Mouse (Mus musculus) v-Abl transformed pro-B cells (cell line): ENCODE results near the gene Nus1.

ENCODE experiments used
- in situ Hi-C, 2 experiments: fragments of 400-800 bp; cut with MboI; formaldehyde crosslinking; loops; one replicate each; pipeline ENCODE4 v1.15.1; 2025; ENCODE audit not compliant: unreplicated experiment in 2 of 2

Gene Nus1

DNA sequence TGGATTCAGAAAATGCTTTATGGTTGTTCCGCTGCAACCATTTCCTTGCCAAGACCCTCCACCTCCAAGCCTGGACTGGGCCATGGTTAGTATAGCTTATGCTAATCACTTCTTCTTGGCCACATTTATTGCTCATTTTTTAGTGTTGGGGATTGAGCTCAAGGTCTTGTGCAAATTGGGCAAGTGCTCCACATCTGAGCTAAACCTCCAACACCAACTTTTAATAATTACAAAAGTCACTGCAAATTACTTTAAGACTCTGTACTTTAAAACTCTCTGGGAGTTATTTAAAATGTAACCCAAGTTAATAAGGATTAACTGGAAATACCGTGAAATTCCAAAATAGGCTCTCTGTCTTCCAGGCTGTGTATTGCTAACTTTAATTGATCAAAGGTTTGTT, 9.8 kb upstream of the Nus1 start:
- in situ Hi-C loops: loop anchor here (25.0 kb wide), 2 partner anchors 930 to 1205 kb away; partner anchors contain the start of gene Pln (in 1 of the 2)

DNA sequence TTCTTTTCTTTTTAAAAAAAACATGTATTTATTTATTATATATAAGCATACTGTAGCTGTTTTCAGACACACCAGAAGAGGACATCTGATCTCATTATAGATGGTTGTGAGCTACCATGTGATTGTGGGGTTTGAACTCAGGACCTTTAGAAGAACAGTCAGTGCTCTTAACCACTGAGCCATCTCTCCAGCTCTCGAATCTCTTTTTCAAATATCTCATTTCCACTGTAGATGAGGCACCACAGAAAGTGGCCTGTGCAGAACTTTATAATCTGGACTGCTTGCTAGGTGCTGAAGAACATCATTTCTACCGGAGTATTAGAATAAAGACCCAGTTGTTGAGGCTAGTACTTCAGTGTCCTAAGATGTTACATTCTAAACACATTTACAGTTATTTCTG, 2.3 kb upstream of the Nus1 start:
- in situ Hi-C loops: loop anchor here (25.0 kb wide), 2 partner anchors 922 to 1197 kb away; partner anchors contain the start of gene Pln (in 1 of the 2)

DNA sequence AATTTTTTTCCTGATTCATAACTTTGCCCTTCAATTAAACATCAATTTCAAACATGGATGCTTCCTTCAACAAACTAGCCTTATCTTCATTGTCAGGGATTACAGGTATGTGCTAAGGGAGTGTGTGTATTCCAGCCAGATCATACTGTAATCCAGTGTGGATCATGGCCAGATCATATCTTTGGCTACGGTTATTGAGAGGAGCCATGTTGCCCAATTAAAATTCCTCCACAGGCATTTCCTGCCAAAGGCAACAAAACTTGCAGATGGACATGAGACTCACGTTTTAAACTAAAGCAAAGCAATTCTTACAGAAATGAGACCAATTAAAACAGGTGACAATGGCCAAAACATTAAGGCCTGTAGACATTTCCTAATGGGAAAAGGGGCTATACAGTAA, 889 bp upstream of the Nus1 start:
- in situ Hi-C loops: loop anchor here (25.0 kb wide), 2 partner anchors 921 to 1196 kb away; partner anchors contain the start of gene Pln (in 1 of the 2)

DNA sequence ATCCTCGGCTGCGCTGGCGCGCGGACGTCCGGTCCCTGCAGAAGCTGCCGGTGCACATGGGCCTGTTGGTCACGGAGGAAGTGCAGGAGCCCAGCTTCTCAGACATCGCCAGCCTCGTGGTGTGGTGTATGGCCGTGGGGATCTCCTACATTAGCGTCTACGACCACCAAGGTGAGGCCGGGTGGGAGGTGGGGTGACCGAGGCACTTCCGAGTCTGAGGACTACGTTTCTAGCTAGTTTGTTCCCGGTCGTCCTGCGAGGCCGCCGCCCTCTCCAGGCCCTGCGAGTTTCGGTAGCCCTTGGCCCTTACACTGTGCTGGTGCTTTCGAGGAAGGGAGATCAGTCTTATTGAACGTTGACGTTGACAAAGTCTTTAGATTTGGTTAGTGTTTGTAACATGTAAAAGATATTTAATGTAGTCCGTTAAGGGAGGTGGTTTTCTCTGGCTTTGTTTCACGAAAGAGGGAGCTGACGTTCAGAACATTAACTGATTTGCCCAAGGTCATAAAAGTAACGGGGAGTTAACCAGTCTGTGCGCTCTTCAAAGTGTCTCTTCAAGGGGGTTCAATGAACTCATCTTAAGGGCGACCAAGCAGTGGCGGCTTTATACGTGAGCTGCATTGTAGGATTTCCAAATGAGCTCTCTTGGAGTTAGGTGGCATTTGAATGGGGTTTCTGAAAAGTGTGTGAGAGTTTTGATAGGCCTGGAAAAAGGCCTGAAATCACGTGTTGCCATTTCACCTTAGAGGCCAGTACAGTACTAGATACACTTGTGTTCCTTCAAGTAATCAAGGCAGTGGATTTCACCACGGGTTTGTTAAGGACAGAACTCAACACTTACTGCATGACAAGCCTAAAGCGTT, 882 bp downstream of the Nus1 start:
- in situ Hi-C loops: loop anchor here (25.0 kb wide), 2 partner anchors 919 to 1194 kb away; partner anchors contain the start of gene Pln (in 1 of the 2)

DNA sequence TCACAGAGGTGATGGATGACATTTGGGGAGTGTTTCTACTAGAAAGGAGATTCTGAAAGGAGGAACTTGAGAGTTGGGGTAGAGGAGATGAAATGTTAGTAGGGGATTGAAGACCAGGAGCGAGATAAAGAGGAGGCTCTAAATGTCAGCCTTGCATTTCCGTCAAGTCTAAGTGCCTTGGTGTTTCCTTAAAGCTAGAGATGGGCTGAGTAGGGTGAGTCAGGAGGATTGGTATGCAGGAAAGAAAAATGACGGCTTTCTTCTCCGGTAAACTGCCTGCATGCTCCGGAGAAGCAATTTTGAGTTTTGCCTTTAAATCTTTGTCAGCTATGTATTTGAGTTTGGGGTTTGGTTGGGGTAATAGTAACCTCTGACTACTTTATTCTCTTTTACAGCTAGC, 1.6 kb downstream of the Nus1 start:
- in situ Hi-C loops: loop anchor here (25.0 kb wide), 2 partner anchors 918 to 1193 kb away; partner anchors contain the start of gene Pln (in 1 of the 2)

DNA sequence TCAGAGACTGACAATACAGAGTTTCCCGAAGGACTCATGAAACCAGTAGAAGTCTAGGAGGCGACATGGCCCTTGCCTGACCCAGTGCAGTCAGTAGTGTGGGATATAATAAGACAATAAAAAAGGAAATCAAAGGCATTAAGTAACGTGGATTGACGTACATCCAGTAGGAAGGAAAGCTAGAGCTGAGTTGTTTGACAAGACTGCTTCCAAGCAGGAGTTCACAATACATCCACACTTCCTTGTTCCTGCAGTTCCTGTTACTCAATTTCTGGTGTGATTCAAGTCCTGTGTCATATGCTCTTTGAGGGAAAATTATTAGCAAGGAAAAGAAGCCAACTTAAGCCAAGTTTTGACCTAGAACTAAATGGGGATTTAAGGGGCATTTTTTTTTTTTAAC, 2.1 kb downstream of the Nus1 start:
- in situ Hi-C loops: loop anchor here (25.0 kb wide), 2 partner anchors 918 to 1193 kb away; partner anchors contain the start of gene Pln (in 1 of the 2)

DNA sequence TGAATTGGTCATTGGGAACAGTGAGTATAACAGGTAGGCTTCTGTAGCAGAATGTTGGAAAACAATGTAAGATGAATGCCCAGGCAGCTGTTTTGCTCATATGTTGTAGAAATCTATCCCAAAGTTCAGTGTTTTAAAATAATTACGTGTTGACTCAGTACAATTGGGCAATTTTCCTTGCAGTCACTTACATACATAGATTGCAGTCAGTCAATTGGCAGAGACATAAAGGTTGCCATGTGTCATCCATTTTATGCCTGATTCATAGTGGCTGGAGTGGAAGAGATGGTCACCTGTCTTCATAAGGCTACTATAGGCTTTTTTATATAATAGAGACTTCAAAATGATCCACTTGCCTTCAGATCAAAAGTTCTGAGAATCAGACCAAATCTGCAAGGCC, 3.2 kb downstream of the Nus1 start:
- in situ Hi-C loops: loop anchor here (25.0 kb wide), 2 partner anchors 917 to 1192 kb away; partner anchors contain the start of gene Pln (in 1 of the 2)

DNA sequence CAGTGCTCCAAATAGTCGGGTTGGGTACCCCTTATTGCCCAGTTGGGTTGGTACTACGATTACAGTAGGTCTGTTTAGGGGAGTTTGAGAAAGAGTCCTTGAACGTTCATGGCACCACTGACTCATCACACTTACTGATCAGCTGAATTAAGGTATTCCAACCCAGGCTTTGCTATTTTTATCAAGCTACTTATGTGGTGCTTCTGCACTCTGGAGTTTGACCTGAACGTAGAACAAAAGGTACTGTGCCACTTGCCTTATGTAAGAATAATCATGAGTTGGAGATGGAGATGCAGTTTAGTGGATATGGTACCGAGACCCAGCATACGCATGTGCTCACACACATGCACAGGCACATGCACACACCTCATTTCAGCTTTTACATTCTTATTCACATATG, 4.4 kb downstream of the Nus1 start:
- in situ Hi-C loops: loop anchor here (25.0 kb wide), 2 partner anchors 916 to 1191 kb away; partner anchors contain the start of gene Pln (in 1 of the 2)

DNA sequence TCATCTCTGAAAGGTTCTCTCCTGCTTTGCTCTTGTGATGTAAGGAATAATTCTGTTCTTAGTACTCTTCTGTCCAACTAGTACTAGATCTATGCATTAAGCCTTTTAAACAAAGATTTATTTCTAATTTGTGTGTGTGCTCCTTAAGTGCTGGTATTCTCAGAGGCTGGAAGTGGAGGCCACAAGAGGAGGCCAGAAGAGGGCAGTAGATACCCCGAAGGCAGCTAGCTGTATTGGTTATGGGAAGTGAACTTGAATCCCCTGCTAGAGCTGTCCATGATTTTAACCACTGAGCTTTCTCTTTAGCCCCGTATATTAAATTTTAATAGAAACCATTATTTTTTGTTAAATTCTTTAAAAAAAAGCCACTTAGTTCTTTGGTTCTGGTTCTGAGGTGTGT, 5.8 kb downstream of the Nus1 start:
- in situ Hi-C loops: loop anchor here (25.0 kb wide), 2 partner anchors 914 to 1189 kb away; partner anchors contain the start of gene Pln (in 1 of the 2)

DNA sequence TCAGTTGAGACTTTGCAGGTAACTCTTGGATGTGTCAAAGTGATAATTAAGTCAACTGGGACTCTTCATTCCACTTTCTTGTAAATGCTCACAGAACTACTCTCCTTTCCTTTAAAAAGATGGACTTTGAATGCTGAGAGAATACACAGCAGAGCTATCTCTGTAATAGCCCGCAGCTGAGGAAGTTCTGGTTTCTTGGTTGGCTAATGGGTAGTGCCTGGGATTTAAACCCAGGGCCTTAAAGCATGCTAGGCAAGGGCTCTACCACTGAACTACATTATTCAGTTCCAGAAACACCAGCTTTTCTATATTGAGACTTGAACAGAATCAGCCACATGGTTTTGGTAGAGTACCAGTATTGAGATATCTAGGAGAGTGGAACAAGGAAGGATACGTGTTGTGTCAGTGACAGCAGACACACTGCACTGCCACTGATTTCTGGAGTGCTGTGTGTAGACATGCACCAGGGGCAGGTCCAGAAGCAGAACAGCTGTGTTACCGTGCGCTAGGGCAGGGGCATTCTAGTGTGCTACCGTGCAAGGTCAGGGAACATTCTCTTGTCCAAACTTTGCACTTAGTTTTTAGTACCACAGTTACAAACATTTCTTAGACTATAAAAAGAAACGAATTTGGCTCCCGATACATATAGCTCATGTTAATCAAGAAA, 9.1 kb downstream of the Nus1 start:
- in situ Hi-C loops: no loop called here

DNA sequence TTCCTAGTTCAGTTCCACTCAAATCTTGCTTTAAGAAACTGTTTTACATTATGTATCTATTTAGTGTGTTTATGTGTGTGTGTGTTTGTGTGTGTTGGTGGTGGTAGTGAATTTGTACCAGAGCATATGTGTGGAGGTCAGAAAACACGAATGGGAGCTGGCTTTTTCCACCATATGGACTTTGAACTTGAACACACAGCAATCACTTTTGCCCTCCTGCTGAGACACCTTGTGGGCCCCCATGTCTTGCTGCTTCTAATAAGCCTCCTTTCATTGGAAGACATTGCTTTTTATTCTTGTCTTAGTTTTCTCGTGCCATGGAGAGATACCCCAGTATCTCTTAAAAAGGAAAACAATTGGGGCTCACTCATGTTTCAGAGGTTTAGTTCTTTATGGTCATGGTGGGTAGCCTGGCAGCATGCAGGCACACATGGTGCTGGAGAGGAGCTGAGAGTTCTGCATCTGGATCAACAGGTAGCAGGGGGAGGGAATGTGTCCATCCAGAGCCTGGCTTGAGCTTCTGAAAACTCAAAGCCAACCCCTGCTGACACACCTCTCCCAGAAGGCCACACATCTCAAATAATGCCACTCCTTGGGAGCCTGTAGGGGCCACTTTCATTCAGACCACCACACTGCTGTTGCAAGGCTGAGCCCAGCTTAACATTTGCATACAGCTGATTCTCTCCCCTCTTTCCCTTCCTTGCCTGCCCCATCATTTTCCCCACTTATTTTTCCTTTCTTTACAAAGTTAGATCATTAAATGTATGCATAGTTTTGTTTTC, 10.5 kb downstream of the Nus1 start:
- in situ Hi-C loops: no loop called here

DNA sequence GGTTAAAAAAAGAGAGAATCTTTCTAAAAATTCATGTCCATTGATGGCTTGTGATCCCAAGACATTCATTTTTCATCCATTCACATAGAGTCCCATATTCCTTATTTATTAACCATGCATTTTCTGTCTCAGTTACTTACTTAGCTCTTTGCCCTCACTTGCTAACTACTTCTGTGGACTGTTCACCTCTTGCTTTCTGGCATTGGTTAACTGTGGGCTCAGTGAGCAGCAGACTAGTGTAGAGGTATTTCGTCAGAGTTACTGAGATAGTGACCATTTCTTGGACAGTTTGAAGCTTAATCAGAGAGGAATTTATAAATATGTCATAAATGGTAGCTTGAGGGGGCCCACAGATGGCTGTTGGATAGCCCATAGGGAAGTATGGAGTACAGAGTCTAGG, 13.6 kb downstream of the Nus1 start:
- in situ Hi-C loops: no loop called here

DNA sequence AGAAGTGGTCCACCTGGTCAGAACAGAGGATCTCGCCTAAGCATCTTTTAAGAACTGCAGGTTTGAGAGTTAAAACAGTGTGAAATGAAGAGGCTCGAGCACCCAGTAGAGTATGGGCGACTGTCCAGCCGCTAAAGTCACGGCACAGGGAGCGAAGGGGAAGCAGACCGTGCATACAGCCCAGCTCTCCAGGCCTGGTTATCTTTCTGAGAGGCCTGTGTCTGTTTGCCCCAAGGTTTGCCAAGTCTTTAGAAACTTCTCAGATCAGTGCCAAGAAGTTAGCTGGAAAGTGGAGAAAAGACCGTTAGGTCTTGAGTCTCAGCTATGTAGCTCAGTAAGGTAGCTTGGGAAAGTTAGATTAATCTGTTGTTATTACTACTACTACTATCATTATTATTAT, 17.5 kb downstream of the Nus1 start:
- in situ Hi-C loops: no loop called here

DNA sequence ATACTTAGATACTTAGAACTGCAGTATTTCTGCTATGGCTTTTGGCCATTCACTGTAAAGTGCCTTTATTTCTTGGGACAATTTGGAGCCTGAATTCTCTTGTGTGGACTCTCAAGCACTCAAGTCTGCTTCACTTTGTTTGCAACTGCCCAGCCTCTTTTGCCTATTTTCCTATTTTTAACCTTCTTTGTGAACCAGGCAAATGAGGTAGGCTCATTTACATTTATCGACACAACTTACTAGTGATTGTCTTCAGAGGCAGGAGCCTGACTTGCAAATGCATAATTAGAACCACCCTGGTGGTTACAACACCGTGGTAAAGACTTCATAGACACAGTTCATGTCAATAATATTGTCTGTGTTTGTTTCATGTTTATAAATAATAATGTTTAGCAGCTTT, 43.3 kb downstream of the Nus1 start:
- in situ Hi-C loops: no loop called here

DNA sequence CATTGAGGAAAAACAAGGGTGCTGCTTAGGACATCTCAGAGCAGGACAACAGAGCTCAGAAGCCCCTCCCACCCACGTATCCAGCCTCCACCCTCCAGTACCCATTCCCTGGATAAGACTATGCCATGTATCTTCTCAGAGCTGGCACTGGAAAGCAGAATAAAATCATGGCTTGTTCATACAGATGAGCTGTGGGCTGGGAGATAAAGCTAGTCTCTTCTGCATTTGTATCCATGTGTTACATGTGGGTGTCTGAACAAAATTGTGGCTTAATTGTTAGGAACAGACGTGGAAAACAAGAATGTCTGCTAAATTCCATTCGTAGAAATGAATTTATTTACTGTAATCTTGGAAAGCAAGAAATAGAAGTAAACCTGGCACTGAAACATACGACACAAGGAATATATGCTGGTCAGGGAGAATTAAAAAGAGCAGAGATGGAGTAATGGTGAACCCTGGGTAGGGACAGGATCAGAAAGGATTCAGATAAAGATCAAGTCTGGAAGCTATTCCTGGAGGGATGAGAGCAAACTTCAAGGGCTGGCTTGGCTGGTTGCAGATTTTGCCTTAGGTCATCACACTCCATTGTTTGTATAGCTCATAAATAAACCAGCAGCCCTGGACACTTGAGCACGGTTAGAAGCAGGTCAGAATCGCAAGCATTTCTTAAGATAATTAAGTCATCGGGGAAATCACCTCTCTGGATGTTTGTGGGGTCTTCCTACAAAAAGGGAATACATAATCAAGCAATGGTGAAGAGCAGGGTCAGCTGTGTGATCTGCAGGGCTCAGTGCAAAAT, 46.8 kb downstream of the Nus1 start:
- in situ Hi-C loops: no loop called here

DNA sequence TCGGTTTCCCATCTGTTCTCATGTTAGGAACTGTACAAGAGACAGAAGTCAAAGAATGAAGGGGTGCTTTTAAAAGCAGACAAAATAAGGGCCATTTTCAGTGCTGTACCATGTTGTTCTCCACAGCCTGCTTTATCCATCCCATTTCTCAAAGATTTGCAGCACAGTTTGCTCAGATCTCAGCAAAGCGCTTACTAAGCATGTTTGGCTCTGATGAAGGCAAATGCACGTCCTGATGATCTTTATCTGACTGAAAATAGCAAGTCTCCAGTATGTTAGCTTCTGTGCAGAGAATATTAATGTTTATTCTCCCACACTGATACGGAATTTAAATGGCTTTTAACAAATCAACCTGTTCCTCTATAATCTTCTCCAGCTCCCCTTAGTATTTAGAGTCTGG, 54.2 kb downstream of the Nus1 start:
- in situ Hi-C loops: no loop called here
